Mouse (Mus musculus) forebrain, embryonic 14.5 days (tissue): ENCODE measurements around the gene Sphkap. TPM values are rescaled to one million over a fixed set of nuclear protein-coding genes. Genes with fewer than 3 reads are reported as not detected.
A peak's percentile ranks its signal among the peaks of the same experiment; 100 is the strongest.

Experiments used
- ATAC-seq: fragments of 200-750 bp; cut with Nextera tagmentation; 2 replicates; pipeline ENCODE4 v1.8.0; 2017; ENCODE audit warnings: mild to moderate bottlenecking, moderate library complexity
- DNase-seq: peaks from one replicate; pipeline ENCODE4 v3.0.0-alpha.2; 2015; ENCODE audit warnings: low spot score
- H3K27ac ChIP-seq: fragments of 300-500 bp; sonication (generic); 2 replicates; pipeline ENCODE4 v1.5.1; 2014; ENCODE audit warnings: low read depth, mild to moderate bottlenecking, control low read depth, low read length, moderate library complexity
- H3K27me3 ChIP-seq: fragments of 300-500 bp; sonication (generic); replicated peaks from 2 replicates; pipeline ENCODE4 v1.6.1; 2014; ENCODE audit warnings: low read length, control low read depth, mixed read lengths; ENCODE audit not compliant: control insufficient read depth, insufficient read depth
- H3K36me3 ChIP-seq: fragments of 300-500 bp; sonication (generic); 2 replicates; pipeline ENCODE4 v1.6.1; 2014; ENCODE audit warnings: low read length, control low read depth; ENCODE audit not compliant: control insufficient read depth, insufficient read depth
- H3K4me1 ChIP-seq: fragments of 300-500 bp; sonication (generic); 2 replicates; pipeline ENCODE4 v1.6.1; 2014; ENCODE audit warnings: antibody characterized with exemption, low read length, control low read depth; ENCODE audit not compliant: control insufficient read depth, insufficient read depth
- H3K4me2 ChIP-seq: fragments of 300-500 bp; sonication (generic); 2 replicates; pipeline ENCODE4 v1.6.1; 2014; ENCODE audit warnings: mild to moderate bottlenecking, control low read depth, low read length
- H3K4me3 ChIP-seq: fragments of 300-500 bp; sonication (generic); 2 replicates; pipeline ENCODE4 v1.5.1; 2014; ENCODE audit warnings: low read depth, low read length, control low read depth
- H3K9ac ChIP-seq: fragments of 300-500 bp; sonication (generic); 2 replicates; pipeline ENCODE4 v1.6.1; 2014; ENCODE audit warnings: mild to moderate bottlenecking, low read length, control low read depth, moderate library complexity
- H3K9me3 ChIP-seq: fragments of 300-500 bp; sonication (generic); replicated peaks from 2 replicates; pipeline ENCODE4 v1.6.1; 2016; ENCODE audit warnings: low read length, control low read depth, mixed read lengths; ENCODE audit not compliant: control insufficient read depth
- whole genome bisulfite sequencing: fragments of 180-500 bp; shearing (Covaris S2); extraction: QIAGEN DNeasy Blood & Tissue Kit; methylation state at CpG from one replicate; pipeline ENCODE4 v1.1.7; 2014; 5-methylcytosine and 5-hydroxymethylcytosine counted together
- polyA plus RNA-seq: library from polyadenylated mRNA; unstranded; fragments of >200 nt; fragmentation: Nextera tagmentation; extraction: Ambion mirVana; gene quantifications from 2 replicates; pipeline ENCODE4 v1.2.1, GENCODE M21; 2014

Gene Sphkap
- polyA plus RNA-seq, 1 experiment from 2014 or later, result 10.5 TPM

DNA sequence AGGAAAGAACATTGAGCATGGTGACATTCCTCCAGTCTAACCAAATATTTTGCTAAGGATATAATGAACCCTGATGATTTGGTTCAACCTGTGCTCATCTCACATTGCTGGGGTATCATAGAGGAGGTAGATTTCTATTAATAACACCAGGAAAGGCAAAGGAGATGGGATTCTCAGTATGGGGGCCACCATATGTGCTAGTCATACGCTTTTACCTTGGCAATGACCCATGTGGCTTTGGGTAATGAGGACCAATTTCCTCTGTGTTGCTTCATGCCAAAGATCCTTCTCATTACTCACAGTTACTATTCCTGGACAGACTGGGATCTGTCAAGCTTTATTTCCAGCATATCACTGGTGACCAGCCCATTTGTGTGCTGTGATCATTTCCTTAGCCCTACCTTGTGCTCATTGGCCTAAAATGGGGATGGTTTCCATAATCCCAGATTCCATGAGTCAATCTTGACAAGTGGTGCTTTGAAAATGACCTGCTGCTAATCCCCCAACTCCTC, 159.7 kb downstream of the Sphkap start:
- Histone ChIP-seq H3K4me2 (no peak overlapping the region), H3K4me3 (no peak overlapping the region), H3K9me3 (no peaks in the 10 kb centered on the region), H3K4me1 (no peaks in the 10 kb centered on the region), H3K9ac (no peak overlapping the region), H3K27ac (no peak overlapping the region), H3K36me3 (no peaks in the 10 kb centered on the region), H3K27me3 (no peaks in the 10 kb centered on the region)
- 96% methylated on average over 1 of the region's 1 CpGs for WGBS
- ATAC-seq (no peak), DNase-seq (no peak)

GRCm38 (mm10) chr1:83227946-83228345, 180.1 kb downstream of the Sphkap start:
- Histone ChIP-seq H3K4me1 (no peaks in the 10 kb centered on the region), H3K9ac (no peak overlapping the region), H3K4me2 (no peak overlapping the region), H3K27ac (no peak overlapping the region), H3K27me3 (no peaks in the 10 kb centered on the region), H3K36me3 (no peaks in the 10 kb centered on the region), H3K4me3 (no peak overlapping the region), H3K9me3 (no peaks in the 10 kb centered on the region)
- ATAC-seq (no peak), DNase-seq (no peak)
- 88% methylated on average over 3 of the region's 3 CpGs for WGBS

DNA sequence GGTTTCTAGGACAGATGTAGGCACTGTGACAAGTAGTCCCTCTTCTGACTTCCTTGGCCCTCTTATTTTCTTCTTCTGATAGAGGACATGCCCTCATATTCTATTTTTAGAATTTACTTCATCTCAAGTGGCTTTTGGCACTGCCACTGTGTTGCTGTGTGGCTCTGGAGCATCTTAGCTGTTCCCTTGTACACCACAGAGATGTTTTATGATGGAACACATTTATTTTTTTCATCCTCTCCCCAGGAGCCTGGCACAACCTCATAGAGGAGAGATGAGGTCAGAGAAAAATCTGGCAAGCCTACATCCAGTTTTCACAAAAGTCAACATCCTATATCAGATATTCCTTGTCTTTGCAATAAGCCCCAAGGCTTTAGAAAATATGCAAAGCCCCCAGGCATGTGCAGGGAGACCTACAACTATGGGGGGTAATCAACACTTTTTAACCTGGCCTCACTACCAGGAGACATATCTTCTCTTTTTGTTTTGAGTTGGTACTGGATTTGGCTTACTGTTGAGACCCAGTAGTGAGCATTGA, 183.5 kb downstream of the Sphkap start:
- no peak for ATAC-seq
- H3K9ac ChIP-seq, result no peak overlapping the region
- no peaks in the 10 kb centered on the region for H3K27me3 ChIP-seq
- H3K4me3 ChIP-seq, result no peak overlapping the region
- H3K36me3 ChIP-seq, result no peaks in the 10 kb centered on the region
- no peak overlapping the region for H3K4me2 ChIP-seq
- H3K4me1 ChIP-seq, result no peaks in the 10 kb centered on the region
- H3K27ac ChIP-seq, result no peak overlapping the region
- H3K9me3 ChIP-seq, result no peaks in the 10 kb centered on the region
- DNase-seq, result no peak

- ATAC-seq, result no peak
- no peak overlapping the region for H3K9ac ChIP-seq
- WGBS, result 86% methylated on average over 1 of the region's 1 CpGs
- H3K4me1 ChIP-seq, result no peaks in the 10 kb centered on the region
- no peak overlapping the region for H3K27ac ChIP-seq
- no peaks in the 10 kb centered on the region for H3K36me3 ChIP-seq
- H3K27me3 ChIP-seq, result no peaks in the 10 kb centered on the region
- H3K9me3 ChIP-seq, result no peaks in the 10 kb centered on the region
- peak; percentile 59 for DNase-seq
- H3K4me3 ChIP-seq, result no peak overlapping the region
- no peak overlapping the region for H3K4me2 ChIP-seq
These were observed 184.9 kb downstream of the Sphkap start for GRCm38 (mm10) chr1:83223072-83223471.

DNA sequence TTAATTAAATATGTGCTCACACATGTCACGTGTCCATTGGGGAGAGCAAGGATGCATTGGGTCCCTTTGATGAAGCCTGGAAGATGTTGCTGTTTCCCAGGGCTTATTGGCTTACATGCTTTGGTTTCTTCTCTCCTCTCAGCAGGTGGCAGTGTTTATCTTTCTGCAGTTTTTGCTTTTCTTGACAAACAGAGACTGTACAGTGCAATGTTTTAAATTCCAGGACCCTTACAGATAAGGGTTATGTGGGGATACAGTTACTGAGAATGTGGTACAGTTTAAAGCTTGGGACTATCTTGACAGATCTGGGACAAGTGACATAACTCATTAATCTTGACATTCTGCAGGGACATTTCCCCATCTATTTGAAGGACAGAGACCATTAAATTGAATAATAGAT, 189.7 kb downstream of the Sphkap start:
- Histone ChIP-seq H3K4me3 (no peak overlapping the region), H3K4me1 (no peaks in the 10 kb centered on the region), H3K36me3 (no peaks in the 10 kb centered on the region), H3K9ac (no peak overlapping the region), H3K27ac (no peak overlapping the region), H3K27me3 (no peaks in the 10 kb centered on the region), H3K9me3 (no peaks in the 10 kb centered on the region), H3K4me2 (no peak overlapping the region)
- DNase-seq (peak; percentile 76), ATAC-seq (0 out of 2 replicates have a peak, but pooled peaks have one; percentile 34)
- WGBS, result 56% methylated on average over 1 of the region's 1 CpGs

- Histone ChIP-seq H3K4me3 (no peak overlapping the region), H3K36me3 (no peaks in the 10 kb centered on the region), H3K27ac (no peak overlapping the region), H3K4me1 (no peaks in the 10 kb centered on the region), H3K9ac (no peak overlapping the region), H3K4me2 (no peak overlapping the region), H3K27me3 (no peaks in the 10 kb centered on the region), H3K9me3 (no peaks in the 10 kb centered on the region)
- DNase-seq (no peak), ATAC-seq (no peak)
- 87% methylated on average over 1 of the region's 1 CpGs for WGBS
These were observed 198.0 kb downstream of the Sphkap start for GRCm38 (mm10) chr1:83209981-83210380.

Other genes with a start within 250 kb of the Sphkap start
- gene Daw1, start 248.4 kb downstream of the Sphkap start, polyA plus RNA-seq, result 0.51 and 0.80 TPM in 2 replicates